Mouse (Mus musculus) adrenal gland, adult (tissue): ENCODE data around the gene Gm11639.

Experiments
- DNase-seq, 2 experiments: peaks; one replicate each; pipeline ENCODE4 v3.0.0; 2022 to 2023; ENCODE audit warnings: low spot score in 1 of 2; ENCODE audit not compliant: inconsistent age in 2 of 2

Gene Gm11639

GRCm38 (mm10) chr11:104693235-104693634 lies 7.7 kb downstream of the Gm11639 start:
- DNase-seq, result no peak

GRCm38 (mm10) chr11:104704097-104704496 lies 18.6 kb downstream of the Gm11639 start:
- DNase-seq, result no peak

GRCm38 (mm10) chr11:104707084-104707483 lies 21.6 kb downstream of the Gm11639 start:
- DNase-seq, result no peak

GRCm38 (mm10) chr11:104744995-104745568 lies 59.6 kb downstream of the Gm11639 start:
- no peak for DNase-seq

GRCm38 (mm10) chr11:104765762-104766161 lies 80.3 kb downstream of the Gm11639 start:
- no peak for DNase-seq

- DNase-seq, result no peak
Observed at GRCm38 (mm10) chr11:104767068-104767467, 81.6 kb downstream of the Gm11639 start.

GRCm38 (mm10) chr11:104768072-104768471 lies 82.6 kb downstream of the Gm11639 start:
- peak; percentile 20 to 73 for DNase-seq

- no peak for DNase-seq
Observed at GRCm38 (mm10) chr11:104778796-104779195, 93.3 kb downstream of the Gm11639 start.

GRCm38 (mm10) chr11:104944723-104945122 lies 259.2 kb downstream of the Gm11639 start:
- no peak for DNase-seq

- DNase-seq, result no peak
Observed at GRCm38 (mm10) chr11:104952349-104952748, 266.8 kb downstream of the Gm11639 start.

- no peak for DNase-seq
Observed at GRCm38 (mm10) chr11:104967862-104968261, 282.4 kb downstream of the Gm11639 start.

- DNase-seq, result no peak
Observed at GRCm38 (mm10) chr11:104968388-104968787, 282.9 kb downstream of the Gm11639 start.

GRCm38 (mm10) chr11:104971322-104971721 lies 285.8 kb downstream of the Gm11639 start:
- DNase-seq, result no peak

GRCm38 (mm10) chr11:104972480-104972879 lies 287.0 kb downstream of the Gm11639 start:
- no peak for DNase-seq

GRCm38 (mm10) chr11:104977976-104978375 lies 292.5 kb downstream of the Gm11639 start:
- no peak for DNase-seq

- DNase-seq, result no peak
Observed at GRCm38 (mm10) chr11:104981342-104982055, 296.0 kb downstream of the Gm11639 start.

GRCm38 (mm10) chr11:105009232-105009631 lies 323.7 kb downstream of the Gm11639 start:
- no peak for DNase-seq

GRCm38 (mm10) chr11:105021071-105021470 lies 335.6 kb downstream of the Gm11639 start:
- DNase-seq, result peak; percentile 9 to 44

GRCm38 (mm10) chr11:105028744-105029348 lies 343.3 kb downstream of the Gm11639 start:
- DNase-seq, result peak in 1 of 2 experiments; percentile 7

- DNase-seq, result no peak
Observed at GRCm38 (mm10) chr11:105029525-105029924, 344.0 kb downstream of the Gm11639 start.

- no peak for DNase-seq
Observed at GRCm38 (mm10) chr11:105030229-105030628, 344.7 kb downstream of the Gm11639 start.

- no peak for DNase-seq
Observed at GRCm38 (mm10) chr11:105031103-105031502, 345.6 kb downstream of the Gm11639 start.
